Mouse (Mus musculus) left cerebral cortex, adult 18-20 months (tissue): ENCODE measurements around the gene Zfp985. TPM values are rescaled to one million over a fixed set of nuclear protein-coding genes. Genes with fewer than 3 reads are reported as not detected.
"Not testable (repeated sequence)": the region's sequence is repeated elsewhere in the genome, so short reads cannot be mapped to it uniquely, and the experiment has no call there.

Experiments used
- DNase-seq, 2 experiments: peaks; one replicate each; pipeline ENCODE4 v3.0.0; 2021 to 2022; ENCODE audit warnings: low spot score in 2 of 2, mixed read lengths in 1 of 2
- long read RNA-seq, 2 experiments: library from polyadenylated mRNA; stranded (forward); transcript quantifications; one replicate each; pipeline ENCODE4 v2.0.0; 2021
- total RNA-seq, 2 experiments: library from RNA; stranded (reverse); gene quantifications; 2 replicates each; pipeline ENCODE4 v1.2.3; 2021

The Zfp985 gene
- total RNA-seq = not detected
- long read RNA-seq, experiment 1 = 0 reads
- long read RNA-seq, experiment 2 = 0 reads

GRCm38 (mm10) chr4:147553071-147553470, at the start of gene Zfp985:
Zfp985 (plus strand) TSS chr4:147553277.
- DNase-seq = not testable (repeated sequence)

GRCm38 (mm10) chr4:147509174-147509573, 43.9 kb upstream of the Zfp985 start:
- no peak for DNase-seq

DNA sequence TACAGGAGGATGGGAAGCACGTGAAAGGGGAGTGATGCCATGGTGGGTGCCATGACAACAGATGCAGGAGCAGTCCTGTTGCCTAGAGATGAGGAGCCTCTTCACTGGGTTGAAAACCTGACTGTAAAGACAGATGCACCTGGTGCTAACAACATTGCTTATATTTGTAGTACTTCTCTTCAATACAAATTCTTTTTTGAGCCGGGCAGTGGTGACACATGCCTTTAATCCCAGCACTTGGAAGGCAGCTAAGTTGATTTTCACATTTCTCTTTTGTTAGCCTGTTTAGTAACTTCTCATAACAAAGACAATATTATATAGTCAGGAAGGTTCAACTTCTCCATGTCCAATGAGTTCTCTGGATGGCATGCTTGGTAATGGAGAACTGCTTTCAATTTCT, 34.1 kb upstream of the Zfp985 start:
- no peak for DNase-seq

DNA sequence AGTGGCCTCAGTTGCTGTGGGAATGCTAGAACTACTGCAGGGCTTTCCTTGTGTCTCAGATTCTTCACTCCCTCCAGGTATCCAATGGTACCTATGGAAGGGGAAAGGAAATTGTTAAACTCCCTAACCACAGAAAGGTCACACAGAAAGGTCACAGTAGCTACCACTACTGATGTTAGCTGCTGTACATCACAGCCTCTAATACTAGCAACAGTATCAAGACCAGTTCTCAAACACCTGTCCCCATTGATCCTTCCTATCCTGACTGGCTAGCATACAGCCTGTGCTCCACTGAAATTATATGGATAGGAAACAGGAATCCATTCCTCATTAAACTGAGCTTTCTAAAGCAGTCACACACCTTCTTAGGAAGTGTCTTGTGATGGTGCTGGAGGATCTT, 33.0 kb upstream of the Zfp985 start:
- no peak for DNase-seq

- no peak for DNase-seq
Observed at GRCm38 (mm10) chr4:147525125-147525524, 28.0 kb upstream of the Zfp985 start.

DNA sequence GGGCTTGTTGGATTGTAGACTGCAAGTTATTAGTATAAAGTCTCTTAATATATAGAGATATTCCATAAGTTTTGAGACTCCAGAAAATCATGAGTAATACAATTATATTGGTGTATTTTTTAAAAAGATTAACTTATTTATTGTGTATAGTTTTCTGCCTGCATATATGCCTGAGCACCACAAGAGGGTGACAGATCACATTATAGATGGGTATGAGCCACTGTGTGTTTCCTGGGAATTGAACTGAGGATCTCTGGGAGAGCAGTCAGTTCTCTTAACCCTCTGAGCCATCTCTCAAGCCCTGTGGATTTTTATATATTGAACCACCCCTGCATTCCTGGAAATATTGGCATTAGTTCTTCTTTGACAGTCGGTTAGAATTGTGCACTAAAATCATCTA, 22.7 kb upstream of the Zfp985 start:
- DNase-seq = no peak

- not testable (repeated sequence) for DNase-seq
Observed at GRCm38 (mm10) chr4:147535916-147536315, 17.2 kb upstream of the Zfp985 start.

DNA sequence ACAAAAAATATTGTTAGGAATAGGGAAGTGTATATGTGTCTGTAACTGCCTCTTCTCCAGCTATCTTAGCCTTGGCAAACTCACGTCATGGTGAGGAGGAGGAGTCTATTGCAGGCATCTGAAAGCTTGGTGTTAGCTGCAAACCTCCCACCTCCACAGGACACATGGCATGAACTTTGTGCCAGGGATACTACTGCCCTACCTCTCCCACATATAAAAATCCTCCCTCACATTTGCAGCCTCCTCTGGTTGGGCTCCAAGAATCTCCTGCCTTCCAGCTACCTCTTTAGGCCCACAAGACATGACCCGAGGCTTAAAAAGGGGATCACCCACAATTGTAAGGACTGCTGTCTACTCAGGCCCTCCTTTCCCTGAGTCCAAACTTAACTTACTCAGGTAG, 15.4 kb upstream of the Zfp985 start:
- DNase-seq = no peak

DNA sequence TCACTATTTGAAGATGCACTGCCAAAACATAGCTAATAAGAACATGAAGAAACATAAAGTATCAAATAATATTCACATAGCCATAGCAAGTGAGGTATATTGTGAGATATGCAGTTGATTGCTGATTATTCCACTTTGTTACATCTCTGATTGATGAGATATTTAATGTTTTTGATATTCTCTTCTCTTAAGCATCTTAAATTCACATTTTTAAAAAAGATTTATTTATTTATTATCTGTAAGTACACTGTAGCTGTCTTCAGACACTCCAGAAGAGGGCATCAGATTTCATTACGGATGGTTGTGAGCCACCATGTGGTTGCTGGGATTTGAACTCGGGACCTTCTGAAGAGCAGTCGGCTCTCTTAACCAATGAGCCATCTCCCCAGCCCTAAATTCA, 13.2 kb upstream of the Zfp985 start, which contains the start of gene Gm16503:
TSS of gene Gm16503 (plus strand) at position 301 of the 400 bp plus-strand sequence.
- DNase-seq = not testable (repeated sequence)

DNA sequence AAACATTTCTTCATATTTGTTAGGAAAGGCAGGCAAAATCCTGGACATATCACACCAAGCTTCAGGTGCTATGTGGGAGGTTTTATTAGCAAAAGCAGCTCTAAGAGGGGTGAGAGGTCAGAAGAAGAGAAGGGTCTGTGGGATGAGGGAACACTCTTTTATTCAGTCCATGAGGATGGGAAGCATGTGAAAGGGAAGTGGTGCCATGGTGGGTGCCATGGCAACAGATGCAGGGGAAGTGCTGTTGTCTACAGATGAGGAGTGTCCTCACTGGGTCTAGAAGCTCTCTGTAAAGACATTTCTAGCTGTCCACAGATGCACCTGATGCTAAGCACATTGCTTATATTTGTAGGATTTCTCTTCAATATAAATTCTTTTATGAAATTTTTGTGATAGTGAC, 12.0 kb upstream of the Zfp985 start:
- DNase-seq = no peak

DNA sequence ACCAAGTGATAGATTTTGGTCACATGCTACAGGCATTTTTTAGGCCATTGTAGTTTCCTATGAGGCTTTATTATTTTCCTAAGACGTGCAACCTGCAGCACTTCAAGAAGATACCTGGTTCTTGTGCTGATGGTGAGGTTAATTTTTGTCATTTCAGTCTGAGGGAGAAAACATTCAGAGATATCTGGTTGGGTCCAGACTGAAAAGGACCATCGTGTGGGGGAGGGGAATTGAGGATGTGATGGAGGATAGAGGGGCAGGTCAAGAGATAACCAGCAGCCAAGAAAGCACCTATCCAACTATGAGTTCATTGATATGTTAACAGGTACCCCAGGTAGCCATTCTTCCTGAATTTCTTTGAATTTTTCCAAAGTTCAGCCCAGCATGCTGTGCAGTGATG, 1.3 kb downstream of the Zfp985 start:
- DNase-seq = not testable (repeated sequence)

- DNase-seq = not testable (repeated sequence)
Observed at GRCm38 (mm10) chr4:147556921-147557320, 3.8 kb downstream of the Zfp985 start.

DNA sequence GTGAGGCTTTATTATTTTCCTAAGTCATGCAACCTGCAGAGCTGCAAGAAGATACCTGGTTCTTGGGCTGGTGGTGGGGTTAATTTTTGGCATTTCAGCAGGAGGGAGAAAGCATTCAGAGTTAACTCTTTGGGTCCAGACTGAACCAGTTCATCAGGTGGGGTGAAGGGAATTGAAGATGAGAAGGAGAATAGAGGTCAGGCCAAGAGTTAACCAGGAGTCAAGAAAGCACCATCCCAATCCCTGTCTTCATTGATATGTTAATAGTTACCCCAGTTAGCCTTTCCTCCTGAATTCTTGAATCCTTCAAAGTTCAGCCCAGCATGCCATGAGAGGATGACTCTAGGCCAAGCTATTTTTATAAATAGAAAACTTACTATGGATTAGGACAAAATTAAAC, 4.9 kb downstream of the Zfp985 start:
- DNase-seq = not testable (repeated sequence)

GRCm38 (mm10) chr4:147559096-147559495, 6.0 kb downstream of the Zfp985 start:
- DNase-seq = not testable (repeated sequence)

GRCm38 (mm10) chr4:147565426-147566220, 12.5 kb downstream of the Zfp985 start:
- DNase-seq = no peak

DNA sequence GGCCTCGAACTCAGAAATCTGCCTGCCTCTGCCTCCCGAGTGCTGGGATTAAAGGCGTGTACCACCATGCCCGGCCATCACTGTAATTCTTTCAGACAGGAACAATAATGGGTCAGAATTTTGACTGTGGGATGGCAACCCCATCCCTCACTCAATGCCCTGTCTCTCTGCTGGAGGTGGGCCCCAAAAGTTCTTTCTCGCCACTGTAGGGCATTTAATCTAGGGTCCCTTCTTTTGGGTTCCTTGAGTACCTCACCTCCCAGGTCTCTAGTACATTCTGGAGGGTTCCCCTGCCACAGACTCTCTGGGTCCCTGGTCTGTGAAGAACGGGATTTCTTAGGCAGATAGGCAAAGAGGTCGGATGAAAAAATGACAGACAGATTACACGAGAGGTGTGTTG, 18.1 kb downstream of the Zfp985 start:
- DNase-seq = not testable (repeated sequence)

- DNase-seq = not testable (repeated sequence)
Observed at GRCm38 (mm10) chr4:147579371-147579770, 26.3 kb downstream of the Zfp985 start.

DNA sequence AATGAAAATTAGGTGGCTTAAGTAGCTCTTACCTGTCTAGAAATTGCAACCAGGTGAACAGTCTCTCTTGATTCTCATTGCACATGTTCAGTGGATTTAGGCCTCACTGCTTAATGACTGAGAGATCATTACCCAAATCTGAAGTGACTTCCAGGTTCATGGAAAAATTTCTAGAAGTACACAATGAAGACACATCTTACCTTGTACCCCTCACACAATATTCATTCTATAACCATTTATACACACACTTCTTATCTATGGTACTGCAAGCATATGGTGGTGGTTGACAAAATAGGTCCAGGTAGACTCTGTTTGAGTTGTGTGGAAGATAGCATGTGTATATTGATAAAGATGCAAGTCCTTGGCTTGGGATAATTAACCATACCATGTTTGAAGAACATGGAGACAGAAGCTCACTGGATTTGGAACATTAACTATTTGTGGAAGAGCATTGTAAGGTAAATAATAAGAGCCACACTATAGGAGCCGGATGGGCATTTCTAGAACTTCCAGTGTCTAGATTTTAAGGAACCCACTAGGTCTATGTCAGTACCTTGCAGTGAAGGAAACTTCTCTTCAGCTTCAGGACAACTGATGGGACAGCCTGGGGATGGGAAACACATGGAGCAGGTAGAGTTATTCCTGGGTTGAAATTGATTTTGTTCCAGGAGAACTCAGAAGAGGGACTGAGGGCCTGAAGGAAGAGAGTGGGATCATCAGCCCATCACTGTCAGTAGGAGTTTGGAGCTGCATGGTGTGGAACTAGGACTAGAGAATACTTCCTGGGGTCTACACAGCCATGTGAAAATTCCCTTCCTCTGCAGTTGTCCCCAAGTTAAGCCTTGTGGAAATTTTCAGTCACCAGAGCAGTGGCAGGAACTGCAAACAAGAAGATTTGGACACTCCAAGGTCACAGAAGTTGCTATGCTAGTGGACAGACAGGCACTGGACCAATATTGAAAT, 33.7 kb downstream of the Zfp985 start:
- DNase-seq = no peak

DNA sequence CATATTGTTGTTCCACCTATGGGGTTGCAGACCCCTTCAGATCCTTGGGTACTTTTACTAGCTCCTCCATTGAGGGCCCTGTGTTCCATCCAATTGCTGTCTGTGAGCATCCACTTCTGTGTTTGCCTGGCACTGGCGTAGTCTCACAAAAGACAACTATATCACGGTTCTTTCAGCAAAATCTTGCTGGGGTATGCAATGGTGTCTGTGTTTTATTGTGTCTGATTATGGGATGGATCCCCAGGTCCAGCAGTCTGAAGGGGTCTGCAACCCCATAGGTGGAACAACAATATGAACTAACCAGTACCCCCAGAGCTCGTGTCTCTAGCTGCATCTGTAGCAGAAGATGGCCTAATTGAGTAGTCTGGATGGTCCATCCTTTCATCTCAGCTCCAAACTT, 41.6 kb downstream of the Zfp985 start:
- not testable (repeated sequence) for DNase-seq

- no peak for DNase-seq
Observed at GRCm38 (mm10) chr4:147597685-147598084, 44.6 kb downstream of the Zfp985 start.

DNA sequence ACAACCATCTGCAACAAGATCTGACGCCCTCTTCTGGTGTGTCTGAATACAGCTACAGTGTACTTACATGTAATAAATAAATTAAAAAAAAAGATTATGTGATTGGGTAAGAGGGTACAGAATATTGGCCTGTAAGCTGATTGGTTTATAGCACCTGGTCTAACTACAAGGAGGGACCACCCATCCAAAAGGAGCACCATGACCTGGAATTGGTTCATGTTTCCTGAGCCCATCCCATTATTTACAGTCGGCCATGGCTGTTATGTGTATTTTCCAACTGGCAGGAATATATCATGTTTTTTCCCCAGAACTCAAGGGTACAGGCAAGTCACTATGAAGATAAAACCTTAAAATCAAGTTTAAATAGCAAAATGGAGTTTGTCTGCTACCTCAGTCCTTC, 45.8 kb downstream of the Zfp985 start:
- no peak for DNase-seq

GRCm38 (mm10) chr4:147601881-147602280, 48.8 kb downstream of the Zfp985 start:
- DNase-seq = no peak
